Mouse (Mus musculus) myocyte (in vitro differentiated cells): ENCODE measurements at regions not wholly inside any gene's neighbourhood (a gene's known extent, or its start where the extent isn't known, plus 50 kb on each side); places are given as distances from the start of the nearest gene placed in this dataset.

Experiments
- H3K27me3 ChIP-seq: one replicate; pipeline ENCODE4 v1.6.1; 2011; ENCODE audit not compliant: control insufficient read depth, insufficient read depth, insufficient read length
- H3K36me3 ChIP-seq: one replicate; pipeline ENCODE4 v1.6.1; 2011; ENCODE audit not compliant: control insufficient read depth, insufficient read depth
- H3K4me2 ChIP-seq: one replicate; pipeline ENCODE4 v1.6.1; 2011; ENCODE audit warnings: low read depth, control low read depth
- H3K4me3 ChIP-seq: one replicate; pipeline ENCODE4 v1.5.1; 2011; ENCODE audit warnings: mild to moderate bottlenecking, control low read depth, moderate library complexity
- H3K79me2 ChIP-seq: one replicate; pipeline ENCODE4 v1.6.1; 2011; ENCODE audit not compliant: control insufficient read depth, insufficient read depth
- H3ac ChIP-seq: one replicate; pipeline ENCODE4 v1.6.1; 2011; ENCODE audit not compliant: control insufficient read depth, insufficient read length
- CEBPB ChIP-seq: IDR thresholded peaks from 2 replicates; pipeline ENCODE4 v1.6.1; 2011; ENCODE audit warnings: mild to moderate bottlenecking, moderate library complexity; ENCODE audit not compliant: poor library complexity, insufficient read depth, severe bottlenecking
- E2F4 ChIP-seq: IDR thresholded peaks from one replicate; pipeline ENCODE4 v1.6.1; 2011; ENCODE audit warnings: mild to moderate bottlenecking, control low read depth, moderate library complexity; ENCODE audit not compliant: insufficient read depth
- MAX ChIP-seq: IDR thresholded peaks from one replicate; pipeline ENCODE4 v1.6.1; 2011; ENCODE audit warnings: low read depth, mild to moderate bottlenecking, control low read depth
- MYOD1 ChIP-seq, 3 experiments: IDR thresholded peaks; one replicate each; pipeline ENCODE4 v1.6.1; 2011; ENCODE audit warnings: control low read depth in 2 of 3, low read depth in 2 of 3, mild to moderate bottlenecking in 2 of 3, moderate library complexity in 1 of 3; ENCODE audit not compliant: insufficient read length in 2 of 3, control insufficient read depth in 1 of 3
- MYOG ChIP-seq, 3 experiments: IDR thresholded peaks; one replicate each; pipeline ENCODE4 v1.6.1; 2011; ENCODE audit warnings: control low read depth in 2 of 3, low read depth in 2 of 3, mild to moderate bottlenecking in 2 of 3; ENCODE audit not compliant: insufficient read length in 2 of 3, control insufficient read depth in 1 of 3, insufficient read depth in 1 of 3
- POLR2A ChIP-seq: IDR thresholded peaks from one replicate; pipeline ENCODE4 v1.6.1; 2011; ENCODE audit warnings: low read depth, mild to moderate bottlenecking, control low read depth, moderate library complexity; ENCODE audit not compliant: insufficient read length
- POLR2AphosphoS2 ChIP-seq: IDR thresholded peaks from one replicate; pipeline ENCODE4 v1.6.1; 2011; ENCODE audit warnings: low read depth, control low read depth; ENCODE audit not compliant: insufficient read length
- REST ChIP-seq: IDR thresholded peaks from one replicate; pipeline ENCODE4 v1.6.1; 2011; ENCODE audit warnings: mild to moderate bottlenecking, control low read depth, moderate library complexity; ENCODE audit not compliant: insufficient read depth, insufficient read length
- SRF ChIP-seq: IDR thresholded peaks from one replicate; pipeline ENCODE4 v1.6.1; 2011; ENCODE audit warnings: low read depth; ENCODE audit not compliant: control insufficient read depth, insufficient read length
- TCF12 ChIP-seq: IDR thresholded peaks from one replicate; pipeline ENCODE4 v1.6.1; 2011; ENCODE audit warnings: mild to moderate bottlenecking, control low read depth; ENCODE audit not compliant: poor library complexity, insufficient read depth, severe bottlenecking
- TCF3 ChIP-seq: IDR thresholded peaks from one replicate; pipeline ENCODE4 v1.6.1; 2011; ENCODE audit warnings: low read depth, control low read depth; ENCODE audit not compliant: insufficient read length
- USF1 ChIP-seq: IDR thresholded peaks from one replicate; pipeline ENCODE4 v1.6.1; 2011; ENCODE audit warnings: low read depth, mild to moderate bottlenecking, control low read depth, moderate library complexity

DNA sequence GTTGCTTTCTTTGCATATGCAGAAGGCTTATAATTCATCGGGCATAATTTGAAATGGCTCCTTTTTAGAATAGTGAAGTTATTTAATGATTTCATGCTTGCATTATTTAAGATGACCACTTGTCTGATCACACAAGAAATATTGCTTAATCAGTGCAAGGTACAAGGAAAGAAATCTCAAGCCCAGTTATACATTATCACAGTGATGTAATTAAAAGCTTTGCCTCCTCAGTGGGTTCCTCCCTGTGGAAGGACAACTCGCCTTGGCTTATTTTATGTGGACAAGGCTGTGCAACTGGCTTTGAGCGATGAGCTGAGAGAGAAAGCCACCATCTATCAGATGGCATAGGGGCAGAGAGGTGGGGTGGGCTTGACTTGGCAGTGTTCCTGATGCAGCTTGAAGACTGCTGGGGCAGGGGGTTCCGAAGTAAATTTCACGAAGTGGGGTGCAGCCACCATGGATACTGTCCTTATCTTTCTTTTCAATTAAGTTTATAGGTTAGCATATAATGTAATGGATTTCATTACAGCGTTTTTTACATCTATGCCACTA is 74.6 kb downstream of the Btg1 start:
- no peak overlapping the region for H3ac ChIP-seq
- H3K27me3 ChIP-seq: no peaks in the 10 kb centered on the region
- no peaks in the 10 kb centered on the region for H3K36me3 ChIP-seq
- no peak overlapping the region for H3K4me2 ChIP-seq
- TF ChIP-seq E2F4: no peak
- no peak for TF ChIP-seq TCF3
- TF ChIP-seq MYOD1 (IDR thresholded peaks at IDR 0.05; ENCODE audit: control insufficient read depth in 1 of 3, insufficient read length in 2 of 3, low read depth in 2 of 3): no peak
- TF ChIP-seq USF1: no peak
- TF ChIP-seq CEBPB: no peak
- TF ChIP-seq MAX: no peak
- TF ChIP-seq MYOG (IDR thresholded peaks at IDR 0.05; ENCODE audit: control insufficient read depth in 1 of 3, insufficient read depth in 1 of 3, insufficient read length in 2 of 3, low read depth in 2 of 3): no peak
- no peak for TF ChIP-seq SRF
- TF ChIP-seq REST: no peak
- no peak for TF ChIP-seq POLR2AphosphoS2
- TF ChIP-seq TCF12: no peak
- TF ChIP-seq POLR2A: no peak
- H3K79me2 ChIP-seq: no peaks in the 10 kb centered on the region
- H3K4me3 ChIP-seq: no peak overlapping the region

GRCm38 (mm10) chr10:96692821-96693220 is 76.0 kb downstream of the Btg1 start:
- H3K4me2 ChIP-seq: no peak overlapping the region
- H3K79me2 ChIP-seq: no peaks in the 10 kb centered on the region
- TF ChIP-seq CEBPB: no peak
- no peak for TF ChIP-seq POLR2AphosphoS2
- TF ChIP-seq MAX: no peak
- no peak for TF ChIP-seq E2F4
- TF ChIP-seq SRF: no peak
- TF ChIP-seq POLR2A: no peak
- TF ChIP-seq TCF3: no peak
- no peak for TF ChIP-seq MYOG (IDR thresholded peaks at IDR 0.05; ENCODE audit: control insufficient read depth in 1 of 3, insufficient read depth in 1 of 3, insufficient read length in 2 of 3, low read depth in 2 of 3)
- TF ChIP-seq MYOD1 (IDR thresholded peaks at IDR 0.05; ENCODE audit: control insufficient read depth in 1 of 3, insufficient read length in 2 of 3, low read depth in 2 of 3): no peak
- TF ChIP-seq USF1: no peak
- no peak for TF ChIP-seq TCF12
- TF ChIP-seq REST: no peak
- H3K4me3 ChIP-seq: no peak overlapping the region
- no peaks in the 10 kb centered on the region for H3K27me3 ChIP-seq
- H3K36me3 ChIP-seq: no peaks in the 10 kb centered on the region
- no peak overlapping the region for H3ac ChIP-seq

DNA sequence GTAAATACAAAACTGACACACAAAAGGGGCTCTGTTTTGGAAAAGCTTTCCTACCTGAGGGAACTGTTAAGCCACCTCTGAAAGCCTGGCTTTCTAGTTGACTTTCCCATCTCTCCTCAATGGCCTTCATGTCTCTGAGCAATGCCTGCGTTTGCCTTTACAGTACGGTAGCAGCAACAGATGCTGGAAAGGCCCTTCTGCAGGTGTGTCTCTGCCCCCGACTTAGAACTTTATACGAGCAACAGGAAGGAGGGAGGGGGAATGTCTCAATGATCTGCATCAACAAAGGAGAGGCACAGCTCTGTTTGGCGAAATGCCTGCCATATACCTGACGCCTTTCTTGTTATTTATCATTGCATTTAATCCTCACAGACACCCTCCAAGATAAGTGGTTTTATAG is 77.0 kb downstream of the Btg1 start:
- Histone ChIP-seq H3K79me2 (no peaks in the 10 kb centered on the region), H3K4me3 (no peak overlapping the region), H3K27me3 (no peaks in the 10 kb centered on the region), H3ac (no peak overlapping the region), H3K4me2 (no peak overlapping the region), H3K36me3 (no peaks in the 10 kb centered on the region)
- no peak for TF ChIP-seq POLR2A
- no peak for TF ChIP-seq E2F4
- TF ChIP-seq POLR2AphosphoS2: no peak
- TF ChIP-seq USF1: no peak
- no peak for TF ChIP-seq SRF
- no peak for TF ChIP-seq TCF3
- TF ChIP-seq TCF12: no peak
- no peak for TF ChIP-seq CEBPB
- no peak for TF ChIP-seq REST
- no peak for TF ChIP-seq MAX
- TF ChIP-seq MYOG (IDR thresholded peaks at IDR 0.05; ENCODE audit: control insufficient read depth in 1 of 3, insufficient read depth in 1 of 3, insufficient read length in 2 of 3, low read depth in 2 of 3): no peak
- no peak for TF ChIP-seq MYOD1 (IDR thresholded peaks at IDR 0.05; ENCODE audit: control insufficient read depth in 1 of 3, insufficient read length in 2 of 3, low read depth in 2 of 3)

GRCm38 (mm10) chr10:96696571-96696970 is 79.8 kb downstream of the Btg1 start:
- Histone ChIP-seq H3K79me2 (no peaks in the 10 kb centered on the region), H3K4me2 (no peak overlapping the region), H3ac (no peak overlapping the region), H3K36me3 (no peaks in the 10 kb centered on the region), H3K27me3 (no peaks in the 10 kb centered on the region), H3K4me3 (no peak overlapping the region)
- TF ChIP-seq CEBPB (no peak), E2F4 (no peak), MYOG (IDR thresholded peaks at IDR 0.05; ENCODE audit: control insufficient read depth in 1 of 3, insufficient read depth in 1 of 3, insufficient read length in 2 of 3, low read depth in 2 of 3) (no peak), USF1 (no peak), SRF (no peak), POLR2AphosphoS2 (no peak), MYOD1 (IDR thresholded peaks at IDR 0.05; ENCODE audit: control insufficient read depth in 1 of 3, insufficient read length in 2 of 3, low read depth in 2 of 3) (no peak), MAX (no peak), TCF12 (no peak)

GRCm38 (mm10) chr10:96697781-96698180 is 81.0 kb downstream of the Btg1 start:
- no peaks in the 10 kb centered on the region for H3K79me2 ChIP-seq
- H3K4me3 ChIP-seq: no peak overlapping the region
- H3K4me2 ChIP-seq: peak overlapping the region; percentile 47
- no peaks in the 10 kb centered on the region for H3K27me3 ChIP-seq
- TF ChIP-seq E2F4 (no peak), POLR2AphosphoS2 (no peak), REST (no peak), MYOG (IDR thresholded peaks at IDR 0.05; ENCODE audit: control insufficient read depth in 1 of 3, insufficient read depth in 1 of 3, insufficient read length in 2 of 3, low read depth in 2 of 3) (no peak), TCF3 (no peak), MAX (no peak), MYOD1 (IDR thresholded peaks at IDR 0.05; ENCODE audit: control insufficient read depth in 1 of 3, insufficient read length in 2 of 3, low read depth in 2 of 3) (no peak), USF1 (no peak), SRF (no peak)
- no peaks in the 10 kb centered on the region for H3K36me3 ChIP-seq
- H3ac ChIP-seq: no peak overlapping the region
